Mouse (Mus musculus) megakaryocyte, embryonic 14.5 days (primary cell): Measurements from ENCODE around the gene Crybb3.

Experiments
- FLI1 ChIP-seq: IDR thresholded peaks from 2 replicates; pipeline ENCODE4 v1.6.1; 2012; ENCODE audit warnings: low read length, inconsistent platforms, mixed read lengths
- GATA1 ChIP-seq: IDR thresholded peaks from 3 replicates; pipeline ENCODE4 v1.6.1; 2012; ENCODE audit warnings: mixed read lengths, low read length, inconsistent platforms, borderline replicate concordance

GRCm38 (mm10) chr5:113050581-113051185 is 30.7 kb downstream of the Crybb3 start:
- TF ChIP-seq GATA1 (no peak), FLI1 (no peak)
